In genomic region chr17:45886420-45887049, GRCm38 (mm10) we compare ENCODE assay signal across 10 mouse cellular contexts.
DNase-seq lines count a peak whose midpoint lies in the region; ATAC-seq and TF ChIP-seq lines count a peak whose summit lies in the region.
"Had no signal": no experiment of that assay in that cellular context is flagged by ENCODE, and none has a peak within 500 bp of the region (broad histone marks: within the 10 kb centered on the region; RNA-seq: fewer than 3 reads in every experiment).

No protein-coding gene starts in this region.

- H3K4me2 ChIP-seq in limb, embryonic 14.5 days (replicated peaks; ENCODE audit: low read depth, low read length, severe bottlenecking), result peak overlapping the region; percentile 16
- H3K4me2 ChIP-seq in midbrain, embryonic 16.5 days (ENCODE audit: low read length), result no peak overlapping the region

- WGBS in limb, embryonic 14.5 days, result 8% methylated on average over 17 of the region's 17 CpGs
- WGBS in midbrain, embryonic 16.5 days, result 8% methylated on average over 17 of the region's 17 CpGs

- intact Hi-C loops in heart, postnatal 14 days (cut with DNase I), result loop anchor here (5.0 kb wide), 1 partner anchor 141 kb away; no protein-coding TSS in a partner anchor
- intact Hi-C loops in left cerebral cortex, postnatal 25 days (cut with DNase I), result no loop called here

- no peak overlapping the region for H3K9ac ChIP-seq in limb, embryonic 14.5 days (ENCODE audit: low read depth, low read length, severe bottlenecking)
- no peak overlapping the region for H3K9ac ChIP-seq in midbrain, embryonic 16.5 days (ENCODE audit: low read depth, low read length)

- H3K4me1 ChIP-seq in limb, embryonic 14.5 days (ENCODE audit: control insufficient read depth, insufficient read depth, low read length), result peaks cover 39% of the 10 kb centered on the region
- H3K4me1 ChIP-seq in midbrain, embryonic 16.5 days (ENCODE audit: control insufficient read depth, insufficient read depth, low read length), result peaks cover 5% of the 10 kb centered on the region; the same call in 1 of the 2 replicates

- H3K27me3 ChIP-seq in limb, embryonic 14.5 days (ENCODE audit: control insufficient read depth, insufficient read depth, low read length), result no peaks in the 10 kb centered on the region
- H3K27me3 ChIP-seq in midbrain, embryonic 16.5 days (ENCODE audit: control insufficient read depth, insufficient read depth, low read depth, low read length), result no peaks in the 10 kb centered on the region

- H3K4me3 ChIP-seq in limb, embryonic 14.5 days (replicated peaks; ENCODE audit: low read length), result no peak overlapping the region
- H3K4me3 ChIP-seq in midbrain, embryonic 16.5 days (ENCODE audit: low read depth, low read length), result no peak overlapping the region

- no peak for TF ChIP-seq POLR2A in limb, embryonic 14.5 days (IDR thresholded peaks at IDR 0.05; ENCODE audit: borderline replicate concordance, extremely low read depth, insufficient read depth, insufficient read length)

- DNase-seq in ovary, adult 18-20 months (ENCODE audit: low spot score), result peak; percentile 17
- no peak for DNase-seq in ovary, postnatal 14 days (ENCODE audit: low spot score)
- DNase-seq in heart, postnatal 14 days, result peak; percentile 72 to 77
- DNase-seq in limb, embryonic 14.5 days (ENCODE audit: low spot score), result peak; percentile 64
- DNase-seq in left cerebral cortex, postnatal 25 days (ENCODE audit: low spot score in 2 of 2), result no peak
- no peak for DNase-seq in urinary bladder, postnatal 14 days (ENCODE audit: low spot score)
- no peak for DNase-seq in layer of hippocampus, adult 8-10 months (ENCODE audit: low spot score in 2 of 2)

- H3K9me3 ChIP-seq in limb, embryonic 14.5 days (ENCODE audit: control insufficient read depth, low read length), result no peaks in the 10 kb centered on the region
- no peaks in the 10 kb centered on the region for H3K9me3 ChIP-seq in midbrain, embryonic 16.5 days (replicated peaks; ENCODE audit: control insufficient read depth, low read length, poor library complexity, severe bottlenecking)

- H3K27ac ChIP-seq in limb, embryonic 14.5 days (replicated peaks; ENCODE audit: low read depth, low read length), result peak overlapping the region; percentile 66; the same call in 1 of the 2 replicates
- H3K27ac ChIP-seq in midbrain, embryonic 16.5 days (ENCODE audit: low read length), result no peak overlapping the region
- H3K27ac ChIP-seq: macrophage had no signal

- H3K36me3 ChIP-seq in limb, embryonic 14.5 days (ENCODE audit: control insufficient read depth, insufficient read depth, low read length), result no peaks in the 10 kb centered on the region
- H3K36me3 ChIP-seq in midbrain, embryonic 16.5 days (ENCODE audit: control insufficient read depth, insufficient read depth, low read length), result no peaks in the 10 kb centered on the region

- peak; percentile 73 for ATAC-seq in limb, embryonic 14.5 days (ENCODE audit: low FRiP score, low read depth)
- ATAC-seq in midbrain, embryonic 16.5 days, result 0 out of 2 replicates have a peak, but pooled peaks have one; percentile 9
- ATAC-seq: Patski had no signal

Comparison
In these comparisons a context has a peak if more than half of its experiments do, and no peak if none do; other contexts are left out.
1. DNase-seq: peak in ovary, adult 18-20 months (single experiment), heart, postnatal 14 days (2 of 2) and limb, embryonic 14.5 days (single experiment); none in ovary, postnatal 14 days (single experiment), left cerebral cortex, postnatal 25 days (0 of 2), urinary bladder, postnatal 14 days (single experiment) and layer of hippocampus, adult 8-10 months (0 of 2).